Mouse (Mus musculus) neural tube, embryonic 13.5 days (tissue): ENCODE data around the gene Fgf12. TPM values are rescaled to one million over a fixed set of nuclear protein-coding genes. Genes with fewer than 3 reads are reported as not detected.

Source experiments
- ATAC-seq: fragments of 200-750 bp; cut with Nextera tagmentation; 2 replicates; pipeline ENCODE4 v1.8.0; 2017; ENCODE audit warnings: low read depth, mild to moderate bottlenecking, moderate TSS enrichment, moderate library complexity
- H3K27ac ChIP-seq: fragments of 300-500 bp; sonication (generic); replicated peaks from 2 replicates; pipeline ENCODE4 v1.5.1; 2015; ENCODE audit warnings: moderate library complexity, mild to moderate bottlenecking, inconsistent platforms
- H3K27me3 ChIP-seq: fragments of 300-500 bp; sonication (generic); 2 replicates; pipeline ENCODE4 v1.6.1; 2015; ENCODE audit warnings: mild to moderate bottlenecking, inconsistent platforms
- H3K36me3 ChIP-seq: fragments of 300-500 bp; sonication (generic); 2 replicates; pipeline ENCODE4 v1.6.1; 2015; ENCODE audit warnings: mild to moderate bottlenecking, inconsistent platforms
- H3K4me1 ChIP-seq: fragments of 300-500 bp; sonication (generic); replicated peaks from 2 replicates; pipeline ENCODE4 v1.6.1; 2015; ENCODE audit warnings: inconsistent platforms
- H3K4me2 ChIP-seq: fragments of 300-500 bp; sonication (generic); 2 replicates; pipeline ENCODE4 v1.6.1; 2015; ENCODE audit warnings: inconsistent platforms, mild to moderate bottlenecking, moderate library complexity
- H3K4me3 ChIP-seq: fragments of 300-500 bp; sonication (generic); 2 replicates; pipeline ENCODE4 v1.5.1; 2015; ENCODE audit warnings: mild to moderate bottlenecking, inconsistent platforms
- H3K9ac ChIP-seq: fragments of 300-500 bp; sonication (generic); 2 replicates; pipeline ENCODE4 v1.6.1; 2015; ENCODE audit warnings: moderate library complexity, mild to moderate bottlenecking, inconsistent platforms
- H3K9me3 ChIP-seq: fragments of 300-500 bp; sonication (generic); 2 replicates; pipeline ENCODE4 v1.6.1; 2016; ENCODE audit warnings: inconsistent platforms
- WGBS: fragments of 180-500 bp; shearing (Covaris S2); methylation state at CpG from one replicate; pipeline ENCODE4 v1.1.7; 2015; 5-methylcytosine and 5-hydroxymethylcytosine counted together
- polyA plus RNA-seq: library from polyadenylated mRNA; unstranded; fragments of >200 nt; fragmentation: Nextera tagmentation; extraction: Ambion mirVana; gene quantifications from 2 replicates; pipeline ENCODE4 v1.2.1, GENCODE M21; 2015

Fgf12 gene
- 34.3 and 34.5 TPM in 2 replicates for polyA plus RNA-seq

GRCm38 (mm10) chr16:28752638-28753118 is at the start of gene Fgf12:
TSS of gene Fgf12 (minus strand) at chr16:28753068.
- ATAC-seq = peak; percentile 81
- Histone ChIP-seq H3K4me2 (peak within 1 kb of the TSS; percentile 65), H3K4me3 (peak within 1 kb of the TSS; percentile 49), H3K27me3 (no peaks in the 10 kb centered on the region), H3K27ac (peak within 1 kb of the TSS; percentile 74), H3K36me3 (no peaks in the 10 kb centered on the region), H3K9me3 (no peaks in the 10 kb centered on the region), H3K9ac (peak within 1 kb of the TSS; percentile 64), H3K4me1 (peaks cover 10% of the 10 kb centered on the region; the same call in 1 of the 2 replicates)
- WGBS = 1% methylated on average over 16 of the region's 16 CpGs

GRCm38 (mm10) chr16:28793115-28793514 is 40.2 kb upstream of the Fgf12 start:
- no peaks in the 10 kb centered on the region for H3K4me1 ChIP-seq
- H3K4me2 ChIP-seq = no peak overlapping the region
- H3K4me3 ChIP-seq = no peak overlapping the region
- H3K9ac ChIP-seq = no peak overlapping the region
- H3K27ac ChIP-seq = no peak overlapping the region
- 8% methylated on average over 4 of the region's 4 CpGs for whole genome bisulfite sequencing
- no peaks in the 10 kb centered on the region for H3K27me3 ChIP-seq
- H3K36me3 ChIP-seq = no peaks in the 10 kb centered on the region
- no peaks in the 10 kb centered on the region for H3K9me3 ChIP-seq
- peak; percentile 59; the same call in 1 of the 2 replicates for ATAC-seq

- no peaks in the 10 kb centered on the region for H3K4me1 ChIP-seq
- H3K4me2 ChIP-seq = no peak overlapping the region
- H3K27ac ChIP-seq = no peak overlapping the region
- WGBS = 96% methylated on average over 2 of the region's 2 CpGs
- no peak overlapping the region for H3K9ac ChIP-seq
- no peaks in the 10 kb centered on the region for H3K9me3 ChIP-seq
- no peaks in the 10 kb centered on the region for H3K27me3 ChIP-seq
- H3K4me3 ChIP-seq = no peak overlapping the region
- no peaks in the 10 kb centered on the region for H3K36me3 ChIP-seq
- no peak for ATAC-seq
These were observed 17.4 kb upstream of the Fgf12 start for GRCm38 (mm10) chr16:28770276-28770675.

GRCm38 (mm10) chr16:28761417-28761976 is 8.6 kb upstream of the Fgf12 start:
- no peak overlapping the region for H3K4me2 ChIP-seq
- 0 out of 2 replicates have a peak, but pooled peaks cover 5% of the 10 kb centered on the region for H3K4me1 ChIP-seq
- no peaks in the 10 kb centered on the region for H3K27me3 ChIP-seq
- WGBS = 75% methylated on average over 4 of the region's 4 CpGs
- no peak overlapping the region for H3K4me3 ChIP-seq
- no peaks in the 10 kb centered on the region for H3K9me3 ChIP-seq
- H3K36me3 ChIP-seq = no peaks in the 10 kb centered on the region
- no peak overlapping the region for H3K9ac ChIP-seq
- peak; percentile 47; the same call in 1 of the 2 replicates for ATAC-seq
- no peak overlapping the region for H3K27ac ChIP-seq

GRCm38 (mm10) chr16:28753124-28753917 is 453 bp upstream of the Fgf12 start:
- Histone ChIP-seq H3K4me3 (peak overlapping the region; percentile 49), H3K4me1 (peaks cover 10% of the 10 kb centered on the region; the same call in 1 of the 2 replicates), H3K27me3 (no peaks in the 10 kb centered on the region), H3K27ac (peak overlapping the region; percentile 74), H3K4me2 (peak overlapping the region; percentile 65), H3K9ac (peak overlapping the region; percentile 64), H3K9me3 (no peaks in the 10 kb centered on the region), H3K36me3 (no peaks in the 10 kb centered on the region)
- ATAC-seq = peak; percentile 98
- WGBS = under 1% methylated on average over 33 of the region's 33 CpGs

- no peaks in the 10 kb centered on the region for H3K27me3 ChIP-seq
These were observed 18.4 kb downstream of the Fgf12 start for GRCm38 (mm10) chr16:28734461-28734860.

GRCm38 (mm10) chr16:28726792-28727191 is 26.1 kb downstream of the Fgf12 start:
- no peak for ATAC-seq
- Histone ChIP-seq H3K27ac (no peak overlapping the region), H3K27me3 (no peaks in the 10 kb centered on the region), H3K4me2 (no peak overlapping the region), H3K4me3 (no peak overlapping the region), H3K4me1 (no peaks in the 10 kb centered on the region), H3K9me3 (no peaks in the 10 kb centered on the region), H3K36me3 (no peaks in the 10 kb centered on the region), H3K9ac (no peak overlapping the region)
- WGBS = 90% methylated on average over 6 of the region's 6 CpGs

More at GRCm38 (mm10) chr16:28734461-28734860, 18.4 kb downstream of the Fgf12 start:
- no peak overlapping the region for H3K27ac ChIP-seq
- no peak overlapping the region for H3K4me3 ChIP-seq
- ATAC-seq = no peak
- no peak overlapping the region for H3K9ac ChIP-seq
- no peaks in the 10 kb centered on the region for H3K4me1 ChIP-seq
- WGBS = 65% methylated on average over 3 of the region's 3 CpGs
- H3K4me2 ChIP-seq = no peak overlapping the region
- H3K9me3 ChIP-seq = no peaks in the 10 kb centered on the region
- H3K36me3 ChIP-seq = no peaks in the 10 kb centered on the region

GRCm38 (mm10) chr16:28706623-28707022 is 46.2 kb downstream of the Fgf12 start:
- Histone ChIP-seq H3K4me1 (no peaks in the 10 kb centered on the region), H3K36me3 (no peaks in the 10 kb centered on the region), H3K27me3 (no peaks in the 10 kb centered on the region), H3K27ac (no peak overlapping the region), H3K9me3 (no peaks in the 10 kb centered on the region), H3K4me2 (no peak overlapping the region), H3K4me3 (no peak overlapping the region), H3K9ac (no peak overlapping the region)
- WGBS = 90% methylated on average over 3 of the region's 3 CpGs
- ATAC-seq = no peak

GRCm38 (mm10) chr16:28700346-28700745 is 52.5 kb downstream of the Fgf12 start:
- Histone ChIP-seq H3K4me1 (no peaks in the 10 kb centered on the region), H3K27ac (no peak overlapping the region), H3K36me3 (no peaks in the 10 kb centered on the region), H3K27me3 (no peaks in the 10 kb centered on the region), H3K4me3 (no peak overlapping the region), H3K4me2 (no peak overlapping the region), H3K9me3 (no peaks in the 10 kb centered on the region), H3K9ac (no peak overlapping the region)
- WGBS = 68% methylated on average over 4 of the region's 4 CpGs
- ATAC-seq = no peak

GRCm38 (mm10) chr16:28696851-28697250 is 56.0 kb downstream of the Fgf12 start:
- no peak for ATAC-seq

GRCm38 (mm10) chr16:28694113-28694899 is 58.6 kb downstream of the Fgf12 start:
- Histone ChIP-seq H3K4me3 (no peak overlapping the region), H3K36me3 (no peaks in the 10 kb centered on the region), H3K4me1 (peaks cover 12% of the 10 kb centered on the region), H3K27ac (peak overlapping the region; percentile 43), H3K9me3 (no peaks in the 10 kb centered on the region), H3K4me2 (peak overlapping the region; percentile 18; the same call in 1 of the 2 replicates), H3K9ac (no peak overlapping the region), H3K27me3 (no peaks in the 10 kb centered on the region)
- peak; percentile 59; the same call in 1 of the 2 replicates for ATAC-seq
- 29% methylated on average over 15 of the region's 15 CpGs for WGBS

More at GRCm38 (mm10) chr16:28696851-28697250, 56.0 kb downstream of the Fgf12 start:
- no peaks in the 10 kb centered on the region for H3K9me3 ChIP-seq
- no peak overlapping the region for H3K9ac ChIP-seq
- H3K4me3 ChIP-seq = no peak overlapping the region
- H3K27me3 ChIP-seq = no peaks in the 10 kb centered on the region
- WGBS = 85% methylated on average over 3 of the region's 3 CpGs
- no peak overlapping the region for H3K4me2 ChIP-seq
- H3K4me1 ChIP-seq = peaks cover 12% of the 10 kb centered on the region
- H3K36me3 ChIP-seq = no peaks in the 10 kb centered on the region
- no peak overlapping the region for H3K27ac ChIP-seq
